Mouse (Mus musculus) cerebellum, adult (tissue): ENCODE measurements at regions not wholly inside any gene's neighbourhood (a gene's known extent, or its start where the extent isn't known, plus 50 kb on each side); places are given as distances from the start of the nearest gene placed in this dataset.

Experiments used
- ATAC-seq: cut with Nextera tagmentation; 2 replicates; pipeline ENCODE4 v1.9.2; 2017; ENCODE audit warnings: mild to moderate bottlenecking, moderate library complexity, mixed read lengths; ENCODE audit not compliant: insufficient number of reproducible peaks, low FRiP score, low TSS enrichment

- peak; percentile 81 for ATAC-seq
Observed at GRCm38 (mm10) chrX:152918212-152918611, 88.1 kb upstream of the Usp51 start.

GRCm38 (mm10) chrX:152926991-152927390, 79.3 kb upstream of the Usp51 start:
- ATAC-seq, result no peak

GRCm38 (mm10) chrX:152946201-152946600, 60.1 kb upstream of the Usp51 start:
- no peak for ATAC-seq
